Mouse (Mus musculus): ENCODE measurements around the gene Vmn2r60.
"Not testable (repeated sequence)": the region's sequence is repeated elsewhere in the genome, so short reads cannot be mapped to it uniquely, and the experiment has no call there.

The Vmn2r60 gene

GRCm38 (mm10) chr7:42107470-42107869 lies at the start of gene Vmn2r60:
Gene Vmn2r60, plus strand, starts transcription at chr7:42107770.
- no peak for DNase-seq (ENCODE audit: low read depth, low spot score)

GRCm38 (mm10) chr7:42058923-42059322 lies 48.6 kb upstream of the Vmn2r60 start, which contains the start of gene Vmn2r59:
Gene Vmn2r59, minus strand, starts transcription at chr7:42059023.
- DNase-seq (ENCODE audit: low read depth, low spot score): no peak

DNA sequence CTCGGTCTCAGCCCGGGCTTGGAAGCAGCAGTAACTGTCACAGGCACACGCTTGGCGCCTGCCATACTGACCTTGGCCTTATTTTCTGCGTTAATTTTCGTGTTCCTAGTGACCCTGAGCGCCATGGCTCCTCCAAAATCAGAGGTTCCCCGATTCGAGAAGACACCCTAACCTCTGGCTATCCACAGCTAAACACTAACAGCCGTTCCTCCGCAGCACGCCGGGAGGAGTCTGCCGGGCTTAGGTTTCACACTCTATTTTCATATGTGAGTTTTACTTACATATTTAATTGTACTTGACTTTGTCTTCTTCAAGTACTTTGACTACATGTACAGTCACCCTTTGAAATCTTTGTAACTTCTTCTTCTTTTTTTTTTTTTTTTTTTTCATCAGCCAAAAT lies 509 bp upstream of the Vmn2r60 start:
- DNase-seq (ENCODE audit: low read depth, low spot score): not testable (repeated sequence)
